Mouse (Mus musculus) telencephalon, adult 2 months (tissue): ENCODE results near the gene Cldn3.
A peak's percentile ranks its signal among the peaks of the same experiment; 100 is the strongest.

ENCODE experiments used
- DNase-seq: peaks from one replicate; pipeline ENCODE4 v3.0.0-alpha.2; 2011; ENCODE audit warnings: low read depth, low spot score

Gene Cldn3

GRCm38 (mm10) chr5:135035608-135036359 is 49.8 kb downstream of the Cldn3 start:
- peak; percentile 81 for DNase-seq
